Comparison of ENCODE assay signal across 16 mouse cellular contexts in the genomic region with DNA sequence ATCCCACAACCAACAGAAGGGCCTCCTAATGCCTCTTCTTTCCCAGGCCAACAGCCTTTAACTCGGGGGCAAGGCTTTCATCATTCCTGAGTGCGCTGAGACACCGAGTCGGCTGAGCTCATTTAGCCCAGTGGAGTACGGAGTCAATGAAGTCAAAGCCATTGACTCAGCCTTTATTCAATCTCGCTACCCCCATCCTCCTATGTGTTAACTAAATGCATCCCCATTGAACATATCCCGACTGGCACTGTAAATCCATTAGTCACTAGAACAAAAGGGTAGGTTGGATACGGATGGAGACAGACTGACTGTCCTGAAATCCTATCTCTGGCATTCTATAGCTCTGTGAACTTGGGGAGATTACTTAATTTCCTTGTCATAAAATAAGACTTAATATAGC. TPM values are rescaled to one million over a fixed set of nuclear protein-coding genes. Genes with fewer than 3 reads are reported as not detected.
A peak's percentile ranks its signal among the peaks of the same experiment; 100 is the strongest.
DNase-seq lines count a peak whose midpoint lies in the region; ATAC-seq lines count a peak whose summit lies in the region.
"Not testable (repeated sequence)": the region's sequence is repeated elsewhere in the genome, so short reads cannot be mapped to it uniquely, and the experiment has no call there.
"Had no signal": no experiment of that assay in that cellular context is flagged by ENCODE, and none has a peak within 500 bp of the region (broad histone marks: within the 10 kb centered on the region; RNA-seq: fewer than 3 reads in every experiment).

No protein-coding gene starts in this region.

- H3K9me3 ChIP-seq in hindbrain, embryonic 12.5 days (replicated peaks); hindbrain, embryonic 14.5 days (ENCODE audit: control insufficient read depth, low read length); hindbrain, embryonic 16.5 days (ENCODE audit: control insufficient read depth, low read length); neural tube, embryonic 12.5 days; neural tube, embryonic 15.5 days (replicated peaks): not testable (repeated sequence)

- not testable (repeated sequence) for H3K36me3 ChIP-seq in hindbrain, embryonic 12.5 days; hindbrain, embryonic 14.5 days (replicated peaks; ENCODE audit: control insufficient read depth, insufficient read depth); hindbrain, embryonic 16.5 days (ENCODE audit: control insufficient read depth, insufficient read depth, low read length); neural tube, embryonic 12.5 days; neural tube, embryonic 15.5 days

- H3K4me3 ChIP-seq in hindbrain, embryonic 12.5 days; hindbrain, embryonic 16.5 days (ENCODE audit: low read length); neural tube, embryonic 12.5 days; neural tube, embryonic 15.5 days (replicated peaks): not testable (repeated sequence)
- 0 out of 2 replicates have a peak overlapping the region, but pooled peaks have one; percentile 4 for H3K4me3 ChIP-seq in hindbrain, embryonic 14.5 days (replicated peaks; ENCODE audit: low read length)

- not testable (repeated sequence) for H3K27me3 ChIP-seq in hindbrain, embryonic 12.5 days; hindbrain, embryonic 14.5 days (ENCODE audit: control insufficient read depth, insufficient read depth, low read length); hindbrain, embryonic 16.5 days (replicated peaks; ENCODE audit: control insufficient read depth, insufficient read depth, low read length); neural tube, embryonic 12.5 days (replicated peaks); neural tube, embryonic 15.5 days (replicated peaks)

- WGBS in hindbrain, embryonic 12.5 days = 37% methylated on average over 8 of the region's 8 CpGs
- WGBS in hindbrain, embryonic 14.5 days = 34% methylated on average over 8 of the region's 8 CpGs
- 26% methylated on average over 8 of the region's 8 CpGs for WGBS in hindbrain, embryonic 16.5 days
- WGBS in neural tube, embryonic 12.5 days = 35% methylated on average over 8 of the region's 8 CpGs
- WGBS in neural tube, embryonic 15.5 days = 34% methylated on average over 8 of the region's 8 CpGs

- not testable (repeated sequence) for H3K4me1 ChIP-seq in hindbrain, embryonic 12.5 days; hindbrain, embryonic 14.5 days (replicated peaks; ENCODE audit: control insufficient read depth, insufficient read depth, low read length); hindbrain, embryonic 16.5 days (ENCODE audit: control insufficient read depth, insufficient read depth, low read depth, low read length); neural tube, embryonic 12.5 days; neural tube, embryonic 15.5 days

- H3K27ac ChIP-seq in hindbrain, embryonic 12.5 days; hindbrain, embryonic 14.5 days; hindbrain, embryonic 16.5 days (ENCODE audit: low read depth, low read length); neural tube, embryonic 12.5 days; neural tube, embryonic 15.5 days (replicated peaks): not testable (repeated sequence)

- not testable (repeated sequence) for H3K9ac ChIP-seq in hindbrain, embryonic 12.5 days; hindbrain, embryonic 14.5 days; hindbrain, embryonic 16.5 days (ENCODE audit: low read depth, low read length); neural tube, embryonic 12.5 days; neural tube, embryonic 15.5 days (replicated peaks)

- H3K4me2 ChIP-seq in hindbrain, embryonic 12.5 days (replicated peaks) = peak overlapping the region; percentile 41
- peak overlapping the region; percentile 40 for H3K4me2 ChIP-seq in hindbrain, embryonic 14.5 days (replicated peaks)
- H3K4me2 ChIP-seq in hindbrain, embryonic 16.5 days (ENCODE audit: low read length) = peak overlapping the region; percentile 43
- H3K4me2 ChIP-seq in neural tube, embryonic 12.5 days (replicated peaks) = peak overlapping the region; percentile 32; the same call in 1 of the 2 replicates
- H3K4me2 ChIP-seq in neural tube, embryonic 15.5 days = peak overlapping the region; percentile 31

- peak; percentile 46; the same call in 1 of the 2 replicates for ATAC-seq in hindbrain, embryonic 12.5 days (ENCODE audit: low FRiP score)
- ATAC-seq in hindbrain, embryonic 14.5 days (ENCODE audit: low FRiP score); hindbrain, embryonic 16.5 days: not testable (repeated sequence)
- peak; percentile 56 for ATAC-seq in neural tube, embryonic 12.5 days (ENCODE audit: low FRiP score, low read depth)
- 0 out of 2 replicates have a peak, but pooled peaks have one; percentile 28 for ATAC-seq in neural tube, embryonic 15.5 days (ENCODE audit: low FRiP score)

- not testable (repeated sequence) for DNase-seq in hindbrain, embryonic 14.5 days (ENCODE audit: low spot score)

RNA-seq across cellular contexts. Expression of gene Slc7a15, which starts 36.7 kb away (rescaled TPM):
- polyA plus RNA-seq in hindbrain, embryonic 12.5 days (2016; fragmentation: Nextera tagmentation; extraction: Ambion mirVana) = not detected in 2 replicates
- polyA plus RNA-seq in hindbrain, embryonic 14.5 days (2014; fragmentation: Nextera tagmentation; extraction: Ambion mirVana) = not detected in 2 replicates
- not detected in 2 replicates for polyA plus RNA-seq in hindbrain, embryonic 16.5 days (2015; fragmentation: Nextera tagmentation; extraction: Ambion mirVana)
- polyA plus RNA-seq in neural tube, embryonic 12.5 days (2016; fragmentation: Nextera tagmentation; extraction: Ambion mirVana) = not detected in 2 replicates
- polyA plus RNA-seq in neural tube, embryonic 15.5 days (2015; fragmentation: Nextera tagmentation; extraction: Ambion mirVana) = not detected in 2 replicates
- polyA plus RNA-seq: adrenal gland, adult 2 months; brain, embryonic 14.5 days; C2C12; embryonic facial prominence, embryonic 11.5 days; embryonic facial prominence, embryonic 13.5 days; embryonic facial prominence, embryonic 15.5 days; erythroblast, embryonic 14.5 days; forebrain, embryonic 10.5 days; forebrain, embryonic 12.5 days; forebrain, embryonic 14.5 days; forebrain, embryonic 16.5 days had no signal
